Comparison of ENCODE assay signal across 27 mouse cellular contexts in the genomic region with DNA sequence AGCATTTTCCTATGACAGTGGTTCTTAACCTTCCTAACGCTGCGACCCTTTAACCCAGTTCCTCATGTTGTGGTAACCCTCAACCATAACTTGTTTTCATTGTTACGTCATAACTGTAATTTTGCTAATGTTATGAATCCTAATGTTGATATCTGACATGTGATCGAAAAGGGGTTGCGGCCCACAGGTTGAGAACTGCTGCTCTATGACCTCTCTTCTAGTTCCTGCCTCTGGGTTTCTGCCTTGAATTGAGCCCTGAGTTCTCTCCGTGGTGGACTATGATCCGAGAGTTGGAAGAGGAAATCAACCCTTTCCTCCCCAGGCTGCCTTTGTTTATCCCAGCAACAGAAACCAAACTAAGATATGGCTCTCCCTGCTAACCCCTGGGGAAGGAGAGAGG. TPM values are rescaled to one million over a fixed set of nuclear protein-coding genes. Genes with fewer than 3 reads are reported as not detected.
A peak's percentile ranks its signal among the peaks of the same experiment; 100 is the strongest.
DNase-seq lines count a peak whose midpoint lies in the region; ATAC-seq and TF ChIP-seq lines count a peak whose summit lies in the region.
"Had no signal": no experiment of that assay in that cellular context is flagged by ENCODE, and none has a peak within 500 bp of the region (broad histone marks: within the 10 kb centered on the region; RNA-seq: fewer than 3 reads in every experiment).

No protein-coding gene starts in this region.

- peak overlapping the region; percentile 24; the same call in 1 of the 2 replicates for H3K4me2 ChIP-seq in liver, postnatal 0 days (ENCODE audit: low read depth, low read length)
- no peak overlapping the region for H3K4me2 ChIP-seq in liver, embryonic 12.5 days
- H3K4me2 ChIP-seq in forebrain, embryonic 14.5 days (ENCODE audit: low read length), result no peak overlapping the region
- H3K4me2 ChIP-seq: forebrain, embryonic 13.5 days; heart, embryonic 13.5 days; limb, embryonic 15.5 days; midbrain, embryonic 13.5 days had no signal

- TF ChIP-seq CTCF in liver, postnatal 0 days (IDR thresholded peaks at IDR 0.05; ENCODE audit: low read depth), result no peak

- no peak overlapping the region for H3K4me3 ChIP-seq in liver, postnatal 0 days (ENCODE audit: low read depth, low read length)
- no peak overlapping the region for H3K4me3 ChIP-seq in liver, embryonic 12.5 days
- no peak overlapping the region for H3K4me3 ChIP-seq in forebrain, embryonic 14.5 days (ENCODE audit: low read depth, low read length)
- H3K4me3 ChIP-seq: forebrain, embryonic 13.5 days; gastrocnemius, adult 2 months; heart, embryonic 13.5 days; limb, embryonic 15.5 days; midbrain, embryonic 13.5 days had no signal

- no peak overlapping the region for H3K9ac ChIP-seq in liver, postnatal 0 days (replicated peaks)
- H3K9ac ChIP-seq in liver, embryonic 12.5 days, result no peak overlapping the region
- H3K9ac ChIP-seq in forebrain, embryonic 14.5 days (ENCODE audit: low read length), result no peak overlapping the region
- H3K9ac ChIP-seq: forebrain, embryonic 13.5 days; heart, embryonic 13.5 days; limb, embryonic 15.5 days; midbrain, embryonic 13.5 days had no signal

- no peaks in the 10 kb centered on the region for H3K27me3 ChIP-seq in liver, postnatal 0 days (ENCODE audit: insufficient read depth, low read length)
- H3K27me3 ChIP-seq in liver, embryonic 12.5 days (replicated peaks), result no peaks in the 10 kb centered on the region
- no peaks in the 10 kb centered on the region for H3K27me3 ChIP-seq in forebrain, embryonic 14.5 days (replicated peaks; ENCODE audit: control insufficient read depth, insufficient read depth, low read length)
- H3K27me3 ChIP-seq: forebrain, embryonic 13.5 days; heart, embryonic 13.5 days; limb, embryonic 15.5 days; midbrain, embryonic 13.5 days had no signal

- H3K9me3 ChIP-seq in liver, postnatal 0 days (ENCODE audit: low read length), result no peaks in the 10 kb centered on the region
- H3K9me3 ChIP-seq in liver, embryonic 12.5 days (replicated peaks), result no peaks in the 10 kb centered on the region
- no peaks in the 10 kb centered on the region for H3K9me3 ChIP-seq in forebrain, embryonic 14.5 days (replicated peaks; ENCODE audit: control insufficient read depth, low read length)
- H3K9me3 ChIP-seq: forebrain, embryonic 13.5 days; heart, embryonic 13.5 days; limb, embryonic 15.5 days; midbrain, embryonic 13.5 days had no signal

- no peak for DNase-seq in liver, postnatal 0 days
- DNase-seq in spleen, postnatal 4 days (ENCODE audit: low spot score in 2 of 2), result no peak
- DNase-seq in frontal cortex, adult 2 months (ENCODE audit: extremely low spot score in 1 of 2, low spot score in 1 of 2), result no peak
- no peak for DNase-seq in forebrain, embryonic 14.5 days (ENCODE audit: low spot score)
- DNase-seq: adrenal gland, adult 2 months; adrenal gland, postnatal 36 days; cerebellum, adult 2 months; cerebellum, postnatal 14 days; gastrocnemius, adult 2 months; gastrocnemius, postnatal 36 days; heart, postnatal 10 days; kidney, adult 8-10 months; layer of hippocampus, postnatal 36 days; left cerebral cortex, postnatal 4 days; right cerebral cortex, postnatal 25 days; thymus, adult 18-20 months; thymus, postnatal 25 days had no signal

- H3K4me1 ChIP-seq in liver, postnatal 0 days (ENCODE audit: insufficient read depth), result peaks cover 14% of the 10 kb centered on the region
- peaks cover 7% of the 10 kb centered on the region; the same call in 1 of the 2 replicates for H3K4me1 ChIP-seq in liver, embryonic 12.5 days
- no peaks in the 10 kb centered on the region for H3K4me1 ChIP-seq in forebrain, embryonic 14.5 days (ENCODE audit: control insufficient read depth, insufficient read depth, low read length)
- H3K4me1 ChIP-seq: forebrain, embryonic 13.5 days; heart, embryonic 13.5 days; limb, embryonic 15.5 days; midbrain, embryonic 13.5 days had no signal

- peaks cover 38% of the 10 kb centered on the region for H3K36me3 ChIP-seq in liver, postnatal 0 days (replicated peaks; ENCODE audit: insufficient read depth, low read length)
- H3K36me3 ChIP-seq in liver, embryonic 12.5 days, result no peaks in the 10 kb centered on the region
- H3K36me3 ChIP-seq in forebrain, embryonic 14.5 days (ENCODE audit: control insufficient read depth, insufficient read depth, low read length), result no peaks in the 10 kb centered on the region
- H3K36me3 ChIP-seq: midbrain, embryonic 13.5 days had no signal

- H3K27ac ChIP-seq in liver, postnatal 0 days (ENCODE audit: low read depth), result no peak overlapping the region
- no peak overlapping the region for H3K27ac ChIP-seq in liver, embryonic 12.5 days
- no peak overlapping the region for H3K27ac ChIP-seq in forebrain, embryonic 14.5 days (ENCODE audit: low read depth, low read length)
- H3K27ac ChIP-seq: forebrain, embryonic 13.5 days; gastrocnemius, adult 2 months; heart, embryonic 13.5 days; kidney, postnatal 0 days; limb, embryonic 15.5 days; midbrain, embryonic 13.5 days had no signal

- WGBS in liver, postnatal 0 days (ENCODE audit: insufficient replicate concordance), result 51% methylated on average over 7 of the region's 7 CpGs
- 54% methylated on average over 7 of the region's 7 CpGs for WGBS in liver, embryonic 12.5 days (ENCODE audit: insufficient replicate concordance)
- 89% methylated on average over 7 of the region's 7 CpGs for WGBS in forebrain, embryonic 14.5 days

- TF ChIP-seq EP300 in liver, postnatal 0 days (IDR thresholded peaks at IDR 0.05; ENCODE audit: low read depth), result no peak

- no peak for ATAC-seq in liver, postnatal 0 days
- ATAC-seq in liver, embryonic 12.5 days, result no peak
- ATAC-seq in common myeloid progenitor, adult 5-6 weeks (replicated peaks; ENCODE audit: low read depth, poor library complexity, severe bottlenecking), result peak; percentile 53
- ATAC-seq in megakaryocyte, adult 5-6 weeks (ENCODE audit: poor library complexity, severe bottlenecking), result peak; percentile 17
- ATAC-seq in forebrain, embryonic 14.5 days, result no peak
- ATAC-seq: forebrain, embryonic 13.5 days; hindbrain, embryonic 16.5 days; intestine, embryonic 16.5 days; midbrain, embryonic 13.5 days had no signal

RNA-seq across cellular contexts. Expression of a gene that starts 47.2 kb away (rescaled TPM):
- 3.6 and 3.9 TPM in 2 replicates for polyA plus RNA-seq in liver, postnatal 0 days (2015; fragmentation: Nextera tagmentation; extraction: Ambion mirVana)
- 9.3 and 9.4 TPM in 2 replicates for polyA plus RNA-seq in liver, embryonic 12.5 days (2016; fragmentation: Nextera tagmentation; extraction: Ambion mirVana)
- 36.1 and 37.9 TPM in 2 replicates for total RNA-seq in common myeloid progenitor, adult 5-6 weeks (2017)
- 32.4 and 38.2 TPM in 2 replicates for total RNA-seq in megakaryocyte, adult 5-6 weeks (2015)
- total RNA-seq in megakaryocyte, adult 5-6 weeks (2017), result 33.6 and 39.4 TPM in 2 replicates
- polyA plus RNA-seq in frontal cortex, adult 2 months (2012; rRNA removed), result 30.7 and 32.2 TPM in 2 replicates
- 8.7 and 13.3 TPM in 2 replicates for polyA plus RNA-seq in forebrain, embryonic 14.5 days (2014; fragmentation: Nextera tagmentation; extraction: Ambion mirVana)

Comparison
In these comparisons a context has a peak if more than half of its experiments do, and no peak if none do; other contexts are left out.
1. ATAC-seq: peak in common myeloid progenitor, adult 5-6 weeks (single experiment) and megakaryocyte, adult 5-6 weeks (single experiment); none in liver, postnatal 0 days (single experiment), liver, embryonic 12.5 days (single experiment) and forebrain, embryonic 14.5 days (single experiment).